Mouse (Mus musculus): ENCODE data around the gene Nsun7.
"Not testable (repeated sequence)": the region's sequence is repeated elsewhere in the genome, so short reads cannot be mapped to it uniquely, and the experiment has no call there.

Gene Nsun7

GRCm38 (mm10) chr5:66259756-66260448 is at the start of gene Nsun7:
TSS of gene Nsun7 (plus strand) at chr5:66259897.
- peak; percentile 92 to 96 for DNase-seq

GRCm38 (mm10) chr5:66214395-66214935 is 45.2 kb upstream of the Nsun7 start:
- DNase-seq = peak; percentile 17 to 45

GRCm38 (mm10) chr5:66215569-66216277 is 44.0 kb upstream of the Nsun7 start:
- no peak for DNase-seq

GRCm38 (mm10) chr5:66219692-66220091 is 40.0 kb upstream of the Nsun7 start:
- no peak for DNase-seq

GRCm38 (mm10) chr5:66220620-66221019 is 39.1 kb upstream of the Nsun7 start:
- no peak for DNase-seq

- DNase-seq = no peak
These were observed 36.8 kb upstream of the Nsun7 start for GRCm38 (mm10) chr5:66222916-66223315.

- no peak for DNase-seq
These were observed 33.2 kb upstream of the Nsun7 start for GRCm38 (mm10) chr5:66226526-66226925.

GRCm38 (mm10) chr5:66231660-66232269 is 27.9 kb upstream of the Nsun7 start:
- DNase-seq = peak in 1 of 2 experiments; percentile 24

- DNase-seq = no peak
These were observed 27.2 kb upstream of the Nsun7 start for GRCm38 (mm10) chr5:66232456-66232855.

- DNase-seq = no peak
These were observed 17.8 kb upstream of the Nsun7 start for GRCm38 (mm10) chr5:66241894-66242293.

- no peak for DNase-seq
These were observed 16.2 kb upstream of the Nsun7 start for GRCm38 (mm10) chr5:66243467-66243866.

GRCm38 (mm10) chr5:66244043-66244660 is 15.5 kb upstream of the Nsun7 start:
- no peak for DNase-seq

- no peak for DNase-seq
These were observed 13.7 kb upstream of the Nsun7 start for GRCm38 (mm10) chr5:66245958-66246497.

GRCm38 (mm10) chr5:66253219-66253618 is 6.5 kb upstream of the Nsun7 start:
- DNase-seq = no peak

- no peak for DNase-seq
These were observed 4.7 kb upstream of the Nsun7 start for GRCm38 (mm10) chr5:66255044-66255443.

GRCm38 (mm10) chr5:66259000-66259399 is 697 bp upstream of the Nsun7 start:
- DNase-seq = no peak

- DNase-seq = not testable (repeated sequence)
These were observed 304 bp upstream of the Nsun7 start for GRCm38 (mm10) chr5:66259431-66259755.

- no peak for DNase-seq
These were observed 2.8 kb downstream of the Nsun7 start for GRCm38 (mm10) chr5:66262475-66262874.

GRCm38 (mm10) chr5:66263398-66263797 is 3.7 kb downstream of the Nsun7 start:
- DNase-seq = peak in 1 of 2 experiments; percentile 18

- DNase-seq = peak; percentile 13 to 17
These were observed 9.9 kb downstream of the Nsun7 start for GRCm38 (mm10) chr5:66269616-66270015.

GRCm38 (mm10) chr5:66271141-66271540 is 11.4 kb downstream of the Nsun7 start:
- no peak for DNase-seq

- no peak for DNase-seq
These were observed 14.7 kb downstream of the Nsun7 start for GRCm38 (mm10) chr5:66274417-66274816.

GRCm38 (mm10) chr5:66279650-66280049 is 20.0 kb downstream of the Nsun7 start:
- DNase-seq = no peak

Data from lung, adult 18-20 months (tissue).